Mouse (Mus musculus): ENCODE results near the gene Alkbh3. TPM values are rescaled to one million over a fixed set of nuclear protein-coding genes. Genes with fewer than 3 reads are reported as not detected.

The Alkbh3 gene
- total RNA-seq, 2 experiments from 2014 or later = 54.8 to 55.7 TPM

GRCm38 (mm10) chr2:94042461-94042860 lies 31.9 kb upstream of the Alkbh3 start:
- Histone ChIP-seq H3K4me3 (no peak overlapping the region), H3K27ac (no peak overlapping the region)
- intact Hi-C loops (cut with DNase I) = no loop called here
- TF ChIP-seq CTCF (IDR thresholded peaks at IDR 0.05) = no peak
- no peak for DNase-seq

GRCm38 (mm10) chr2:94040391-94041125 lies 30.0 kb upstream of the Alkbh3 start:
- Histone ChIP-seq H3K27ac (no peak overlapping the region), H3K4me3 (no peak overlapping the region)
- DNase-seq = no peak
- no peak for TF ChIP-seq CTCF (IDR thresholded peaks at IDR 0.05)
- intact Hi-C loops (cut with DNase I) = no loop called here

- Histone ChIP-seq H3K4me3 (no peak overlapping the region), H3K27ac (no peak overlapping the region)
- intact Hi-C loops (cut with DNase I) = loop anchor here (2.0 kb wide), 2 partner anchors 209 to 255 kb away; no protein-coding TSS in a partner anchor
- peak; percentile 68 for DNase-seq
- peak; percentile 94 for TF ChIP-seq CTCF (IDR thresholded peaks at IDR 0.05)
Observed at GRCm38 (mm10) chr2:94035428-94036331, 25.1 kb upstream of the Alkbh3 start.

GRCm38 (mm10) chr2:94030602-94031001 lies 20.0 kb upstream of the Alkbh3 start:
- TF ChIP-seq CTCF (IDR thresholded peaks at IDR 0.05) = no peak
- Histone ChIP-seq H3K4me3 (no peak overlapping the region), H3K27ac (peak overlapping the region; percentile 69; the same call in 1 of the 2 replicates)
- no peak for DNase-seq
- intact Hi-C loops (cut with DNase I) = no loop called here

GRCm38 (mm10) chr2:94024637-94025036 lies 14.0 kb upstream of the Alkbh3 start:
- Histone ChIP-seq H3K4me3 (no peak overlapping the region), H3K27ac (no peak overlapping the region)
- no peak for DNase-seq
- TF ChIP-seq CTCF (IDR thresholded peaks at IDR 0.05) = no peak
- intact Hi-C loops (cut with DNase I) = no loop called here

GRCm38 (mm10) chr2:94002331-94002730 lies 8.3 kb downstream of the Alkbh3 start:
- Histone ChIP-seq H3K27ac (no peak overlapping the region), H3K4me3 (no peak overlapping the region)
- peak; percentile 84 for DNase-seq
- peak; percentile 99 for TF ChIP-seq CTCF (IDR thresholded peaks at IDR 0.05)
- intact Hi-C loops (cut with DNase I) = loop anchor here (1.0 kb wide), 1 partner anchor 131 kb away; no protein-coding TSS in a partner anchor

- TF ChIP-seq CTCF (IDR thresholded peaks at IDR 0.05) = no peak
- intact Hi-C loops (cut with DNase I) = loop anchor here (1.0 kb wide), 1 partner anchor 131 kb away; no protein-coding TSS in a partner anchor
- Histone ChIP-seq H3K4me3 (no peak overlapping the region), H3K27ac (no peak overlapping the region)
- DNase-seq = no peak
Observed at GRCm38 (mm10) chr2:94001918-94002317, 8.7 kb downstream of the Alkbh3 start.

GRCm38 (mm10) chr2:94001411-94001810 lies 9.2 kb downstream of the Alkbh3 start:
- H3K4me3 ChIP-seq = no peak overlapping the region
- TF ChIP-seq CTCF (IDR thresholded peaks at IDR 0.05) = no peak
- intact Hi-C loops (cut with DNase I) = no loop called here
- DNase-seq = no peak
- H3K27ac ChIP-seq = no peak overlapping the region

GRCm38 (mm10) chr2:93996254-93996653 lies 14.4 kb downstream of the Alkbh3 start, which contains the start of gene Gm27027:
TSS of gene Gm27027 (minus strand) at chr2:93996354.
- Histone ChIP-seq H3K27ac (no peak within 1 kb of the TSS), H3K4me3 (no peak within 1 kb of the TSS)
- intact Hi-C loops (cut with DNase I) = no loop called here

GRCm38 (mm10) chr2:93992810-93993209 lies 17.8 kb downstream of the Alkbh3 start:
- no peak overlapping the region for H3K4me3 ChIP-seq
- no peak for TF ChIP-seq CTCF (IDR thresholded peaks at IDR 0.05)
- DNase-seq = no peak
- H3K27ac ChIP-seq = peak overlapping the region; percentile 16
- intact Hi-C loops (cut with DNase I) = no loop called here

More at GRCm38 (mm10) chr2:93996254-93996653, 14.4 kb downstream of the Alkbh3 start, which contains the start of gene Gm27027:
- no peak for TF ChIP-seq CTCF (IDR thresholded peaks at IDR 0.05)
- DNase-seq = no peak

- intact Hi-C loops (cut with DNase I) = no loop called here
- Histone ChIP-seq H3K4me3 (no peak overlapping the region), H3K27ac (peak overlapping the region; percentile 16)
- no peak for DNase-seq
- TF ChIP-seq CTCF (IDR thresholded peaks at IDR 0.05) = no peak
Observed at GRCm38 (mm10) chr2:93992259-93992658, 18.3 kb downstream of the Alkbh3 start.

- no peak for DNase-seq
- no peak for TF ChIP-seq CTCF (IDR thresholded peaks at IDR 0.05)
- Histone ChIP-seq H3K27ac (no peak overlapping the region), H3K4me3 (no peak overlapping the region)
- intact Hi-C loops (cut with DNase I) = no loop called here
Observed at GRCm38 (mm10) chr2:93991336-93991735, 19.3 kb downstream of the Alkbh3 start.

- Histone ChIP-seq H3K4me3 (no peak overlapping the region), H3K27ac (no peak overlapping the region)
- DNase-seq = no peak
- no peak for TF ChIP-seq CTCF (IDR thresholded peaks at IDR 0.05)
- intact Hi-C loops (cut with DNase I) = no loop called here
Observed at GRCm38 (mm10) chr2:93988440-93988839, 22.2 kb downstream of the Alkbh3 start.
